Mouse (Mus musculus): ENCODE results near the gene Atp2a2. TPM values are rescaled to one million over a fixed set of nuclear protein-coding genes. Genes with fewer than 3 reads are reported as not detected.
A peak's percentile ranks its signal among the peaks of the same experiment; 100 is the strongest.

Gene Atp2a2
- total RNA-seq, 2 experiments from 2014 or later, result 629 to 650 TPM

- DNase-seq (ENCODE audit: extremely low spot score in 1 of 2, low spot score in 1 of 2), result no peak
These were observed 18.5 kb upstream of the Atp2a2 start for GRCm38 (mm10) chr5:122520254-122521129.

- no peak for DNase-seq (ENCODE audit: extremely low spot score in 1 of 2, low spot score in 1 of 2)
These were observed 17.1 kb upstream of the Atp2a2 start for GRCm38 (mm10) chr5:122519043-122519660.

GRCm38 (mm10) chr5:122518247-122518646, 16.2 kb upstream of the Atp2a2 start:
- DNase-seq (ENCODE audit: extremely low spot score in 1 of 2, low spot score in 1 of 2), result no peak

- DNase-seq (ENCODE audit: extremely low spot score in 1 of 2, low spot score in 1 of 2), result no peak
These were observed 14.9 kb upstream of the Atp2a2 start for GRCm38 (mm10) chr5:122516901-122517300.

GRCm38 (mm10) chr5:122516029-122516730, 14.2 kb upstream of the Atp2a2 start:
- no peak for DNase-seq (ENCODE audit: extremely low spot score in 1 of 2, low spot score in 1 of 2)

GRCm38 (mm10) chr5:122514127-122514521, 12.1 kb upstream of the Atp2a2 start:
- no peak for DNase-seq (ENCODE audit: extremely low spot score in 1 of 2, low spot score in 1 of 2)

GRCm38 (mm10) chr5:122513421-122514126, 11.5 kb upstream of the Atp2a2 start:
- DNase-seq (ENCODE audit: extremely low spot score in 1 of 2, low spot score in 1 of 2), result no peak

- no peak for DNase-seq (ENCODE audit: extremely low spot score in 1 of 2, low spot score in 1 of 2)
These were observed 10.0 kb upstream of the Atp2a2 start for GRCm38 (mm10) chr5:122512011-122512410.

GRCm38 (mm10) chr5:122511405-122511804, 9.4 kb upstream of the Atp2a2 start:
- DNase-seq (ENCODE audit: extremely low spot score in 1 of 2, low spot score in 1 of 2), result no peak

- peak in 1 of 2 experiments; percentile 22 for DNase-seq (ENCODE audit: extremely low spot score in 1 of 2, low spot score in 1 of 2)
These were observed 8.7 kb upstream of the Atp2a2 start for GRCm38 (mm10) chr5:122510651-122511157.

- DNase-seq (ENCODE audit: extremely low spot score in 1 of 2, low spot score in 1 of 2), result no peak
These were observed 7.6 kb upstream of the Atp2a2 start for GRCm38 (mm10) chr5:122509608-122510007.

- DNase-seq (ENCODE audit: extremely low spot score in 1 of 2, low spot score in 1 of 2), result no peak
These were observed 6.9 kb upstream of the Atp2a2 start for GRCm38 (mm10) chr5:122508861-122509306.

- DNase-seq (ENCODE audit: extremely low spot score in 1 of 2, low spot score in 1 of 2), result no peak
These were observed 5.4 kb upstream of the Atp2a2 start for GRCm38 (mm10) chr5:122507396-122507795.

- DNase-seq (ENCODE audit: extremely low spot score in 1 of 2, low spot score in 1 of 2), result no peak
These were observed 4.4 kb upstream of the Atp2a2 start for GRCm38 (mm10) chr5:122506462-122506861.

- DNase-seq (ENCODE audit: extremely low spot score in 1 of 2, low spot score in 1 of 2), result no peak
These were observed 3.5 kb upstream of the Atp2a2 start for GRCm38 (mm10) chr5:122505554-122505953.

- DNase-seq (ENCODE audit: extremely low spot score in 1 of 2, low spot score in 1 of 2), result no peak
These were observed 1.7 kb upstream of the Atp2a2 start for GRCm38 (mm10) chr5:122503760-122504119.

GRCm38 (mm10) chr5:122503015-122503759, 1.2 kb upstream of the Atp2a2 start:
- DNase-seq (ENCODE audit: extremely low spot score in 1 of 2, low spot score in 1 of 2), result no peak

GRCm38 (mm10) chr5:122501101-122502076, 636 bp downstream of the Atp2a2 start:
- DNase-seq (ENCODE audit: extremely low spot score in 1 of 2, low spot score in 1 of 2), result peak; percentile 38 to 46

Data from layer of hippocampus, postnatal 25 days (tissue).